Mouse (Mus musculus) midbrain, postnatal 0 days (tissue): ENCODE measurements around the gene C1qtnf1. TPM values are rescaled to one million over a fixed set of nuclear protein-coding genes. Genes with fewer than 3 reads are reported as not detected.

Experiments
- ATAC-seq: fragments of 200-750 bp; cut with Nextera tagmentation; 2 replicates; pipeline ENCODE4 v1.8.0; 2017; ENCODE audit warnings: moderate number of reproducible peaks, mild to moderate bottlenecking, moderate TSS enrichment, moderate library complexity; ENCODE audit not compliant: low FRiP score
- DNase-seq: peaks from one replicate; pipeline ENCODE4 v3.0.0-alpha.2; 2015; ENCODE audit warnings: low spot score
- H3K27ac ChIP-seq: fragments of 300-500 bp; sonication (generic); 2 replicates; pipeline ENCODE4 v1.5.1; 2014; ENCODE audit warnings: low read depth, mild to moderate bottlenecking, low read length, mixed read lengths
- H3K27me3 ChIP-seq: fragments of 300-500 bp; sonication (generic); 2 replicates; pipeline ENCODE4 v1.6.1; 2014; ENCODE audit warnings: low read length, control low read depth, mixed read lengths; ENCODE audit not compliant: insufficient read depth
- H3K36me3 ChIP-seq: fragments of 300-500 bp; sonication (generic); 2 replicates; pipeline ENCODE4 v1.6.1; 2014; ENCODE audit warnings: low read length, control low read depth, mixed read lengths; ENCODE audit not compliant: insufficient read depth
- H3K4me1 ChIP-seq: fragments of 300-500 bp; sonication (generic); 2 replicates; pipeline ENCODE4 v1.6.1; 2014; ENCODE audit warnings: mild to moderate bottlenecking, control low read depth, antibody characterized with exemption, low read length, mixed read lengths; ENCODE audit not compliant: insufficient read depth
- H3K4me2 ChIP-seq: fragments of 300-500 bp; sonication (generic); 2 replicates; pipeline ENCODE4 v1.6.1; 2014; ENCODE audit warnings: low read depth, mild to moderate bottlenecking, low read length, mixed read lengths; ENCODE audit not compliant: poor library complexity, severe bottlenecking
- H3K4me3 ChIP-seq: fragments of 300-500 bp; sonication (generic); 2 replicates; pipeline ENCODE4 v1.5.1; 2014; ENCODE audit warnings: low read depth, mild to moderate bottlenecking, low read length, moderate library complexity
- H3K9ac ChIP-seq: fragments of 300-500 bp; sonication (generic); replicated peaks from 2 replicates; pipeline ENCODE4 v1.6.1; 2014; ENCODE audit warnings: mild to moderate bottlenecking, low read length, moderate library complexity, mixed read lengths; ENCODE audit not compliant: poor library complexity, severe bottlenecking
- H3K9me3 ChIP-seq: fragments of 300-500 bp; sonication (generic); 2 replicates; pipeline ENCODE4 v1.6.1; 2016; ENCODE audit warnings: low read length, control low read depth
- CTCF ChIP-seq: IDR thresholded peaks from 2 replicates; pipeline ENCODE4 v1.5.1; 2016; ENCODE audit warnings: antibody characterized with exemption, mild to moderate bottlenecking
- WGBS: fragments of 180-500 bp; shearing (Covaris S2); extraction: QIAGEN DNeasy Blood & Tissue Kit; methylation state at CpG from one replicate; pipeline ENCODE4 v1.1.7; 2014; 5-methylcytosine and 5-hydroxymethylcytosine counted together
- polyA plus RNA-seq: library from polyadenylated mRNA; unstranded; fragments of >200 nt; fragmentation: Nextera tagmentation; extraction: Ambion mirVana; gene quantifications from 2 replicates; pipeline ENCODE4 v1.2.1, GENCODE M21; 2015
- total RNA-seq: library from RNA; depleted of rRNA; stranded (reverse); fragments of >200 nt; gene quantifications from 2 replicates; pipeline ENCODE4 v1.2.3, GENCODE M21; 2014; rRNA removed

C1qtnf1 gene
- total and polyA plus RNA-seq, 2 experiments from 2014 or later, result 5.2 to 8.7 TPM

DNA sequence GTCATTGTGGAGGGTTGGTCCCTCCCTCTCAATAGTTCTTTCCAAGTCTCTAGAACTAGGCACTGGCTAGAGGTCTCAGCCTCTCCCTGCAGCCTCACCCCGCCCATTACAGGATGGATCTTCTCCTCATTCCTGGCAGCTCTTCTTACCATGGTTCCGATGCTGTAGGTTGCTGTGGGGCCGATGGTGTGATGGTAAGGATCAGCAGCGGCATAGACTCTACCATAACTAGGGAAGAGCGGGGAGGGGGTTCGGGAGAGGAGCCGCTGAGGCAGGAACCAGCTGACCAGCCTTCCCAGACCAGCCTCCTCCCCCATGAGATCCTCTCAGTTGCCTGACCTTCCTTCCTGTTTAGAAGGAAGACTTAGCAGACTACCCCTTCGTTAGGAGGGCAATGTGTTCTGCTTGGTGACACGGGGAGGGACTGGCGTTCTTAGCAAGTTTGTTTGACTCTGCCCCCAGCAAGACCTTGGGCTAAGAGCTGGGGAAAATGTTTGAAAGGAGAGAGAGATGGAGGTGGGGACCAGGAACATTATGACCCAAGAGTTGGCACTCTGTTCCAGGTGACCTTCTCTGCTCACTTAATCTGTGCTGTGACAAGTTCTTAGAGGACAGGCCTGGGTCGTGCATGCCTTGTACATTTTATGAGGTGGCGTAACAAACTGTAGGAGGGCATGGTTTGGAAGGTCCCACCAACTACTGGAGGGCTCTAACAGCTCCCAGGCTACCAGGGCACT, 66.2 kb downstream of the C1qtnf1 start:
- Histone ChIP-seq H3K4me3 (no peak overlapping the region), H3K27ac (no peak overlapping the region), H3K9ac (no peak overlapping the region), H3K4me2 (no peak overlapping the region), H3K9me3 (no peaks in the 10 kb centered on the region), H3K4me1 (no peaks in the 10 kb centered on the region), H3K27me3 (no peaks in the 10 kb centered on the region), H3K36me3 (no peaks in the 10 kb centered on the region; the same call in 1 of the 2 replicates)
- no peak for ATAC-seq
- no peak for TF ChIP-seq CTCF
- no peak for DNase-seq
- WGBS, result 83% methylated on average over 12 of the region's 12 CpGs

DNA sequence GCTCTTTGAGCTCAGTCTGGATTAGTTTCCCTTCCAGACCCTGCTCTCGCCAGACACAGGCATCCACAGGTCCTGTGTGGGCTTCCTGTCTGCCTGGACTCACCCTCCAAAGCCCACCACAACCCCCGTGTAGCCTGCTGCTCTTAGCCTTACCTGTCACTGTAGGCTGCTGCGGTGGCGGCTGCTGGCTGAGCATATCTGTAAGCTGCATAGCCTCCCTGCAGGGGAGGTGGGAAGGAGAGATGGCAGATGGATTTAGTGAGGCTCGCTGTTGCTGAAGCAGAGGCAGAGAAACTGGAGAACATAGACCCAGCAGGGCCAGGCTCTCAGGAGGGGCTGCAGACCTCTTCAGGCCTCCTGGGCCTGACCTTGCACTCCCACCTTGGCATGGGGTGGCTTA, 67.1 kb downstream of the C1qtnf1 start:
- H3K36me3 ChIP-seq, result no peaks in the 10 kb centered on the region; the same call in 1 of the 2 replicates
- no peaks in the 10 kb centered on the region for H3K9me3 ChIP-seq
- no peak overlapping the region for H3K27ac ChIP-seq
- H3K4me1 ChIP-seq, result no peaks in the 10 kb centered on the region
- no peak for TF ChIP-seq CTCF
- WGBS, result 49% methylated on average over 5 of the region's 5 CpGs
- no peak for DNase-seq
- no peak overlapping the region for H3K4me2 ChIP-seq
- no peaks in the 10 kb centered on the region for H3K27me3 ChIP-seq
- no peak overlapping the region for H3K9ac ChIP-seq
- ATAC-seq, result no peak
- no peak overlapping the region for H3K4me3 ChIP-seq

DNA sequence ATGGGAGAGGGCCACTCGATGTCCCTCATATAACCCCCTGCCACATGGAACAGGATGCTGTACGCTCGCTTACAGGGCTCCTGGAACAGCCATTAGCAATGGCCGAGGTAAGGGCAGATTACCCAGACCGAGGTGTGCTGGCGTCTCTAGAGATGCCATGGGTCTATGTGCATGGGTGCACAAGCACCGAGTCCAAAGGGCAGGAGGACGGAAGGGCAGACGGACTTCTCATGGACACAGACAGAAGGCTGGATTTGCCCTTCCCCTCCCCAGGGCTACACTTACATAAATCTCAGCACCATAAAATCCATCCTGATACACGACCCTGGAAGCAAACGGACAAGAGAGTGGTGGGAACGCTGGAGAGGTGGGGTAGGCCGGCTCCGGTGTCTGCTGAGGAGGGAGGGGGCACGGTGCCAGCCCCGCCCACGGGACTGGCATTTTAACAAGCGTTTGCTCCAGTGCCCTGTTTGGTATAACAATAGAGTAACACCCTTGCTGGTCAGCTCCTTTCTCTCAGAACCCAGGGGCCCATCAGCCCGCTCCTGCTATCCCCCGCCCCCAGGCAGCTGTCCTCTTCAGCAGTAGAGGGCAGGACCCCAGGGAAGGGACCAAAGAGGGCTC, 68.2 kb downstream of the C1qtnf1 start:
- no peak for TF ChIP-seq CTCF
- Histone ChIP-seq H3K36me3 (peaks cover 4% of the 10 kb centered on the region; the same call in 1 of the 2 replicates), H3K4me3 (no peak overlapping the region), H3K9ac (no peak overlapping the region), H3K9me3 (no peaks in the 10 kb centered on the region), H3K4me2 (no peak overlapping the region), H3K27me3 (no peaks in the 10 kb centered on the region), H3K27ac (no peak overlapping the region), H3K4me1 (no peaks in the 10 kb centered on the region)
- 55% methylated on average over 20 of the region's 20 CpGs for WGBS
- DNase-seq, result no peak
- ATAC-seq, result no peak

Other genes starting within 250 kb of the C1qtnf1 start
- 40.2 and 54.1 TPM in 2 replicates for gene Cyth1, start 179.6 kb upstream of the C1qtnf1 start, total RNA-seq
- 20.0 and 21.6 TPM in 2 replicates for gene Cyth1, start 179.6 kb upstream of the C1qtnf1 start, polyA plus RNA-seq
- gene Usp36, start 138.0 kb upstream of the C1qtnf1 start, total RNA-seq, result 13.7 and 20.4 TPM in 2 replicates
- 10.6 and 13.1 TPM in 2 replicates for gene Usp36, start 138.0 kb upstream of the C1qtnf1 start, polyA plus RNA-seq
- gene Cep295nl, start 85.7 kb upstream of the C1qtnf1 start, total RNA-seq, result 0.16 and 0.71 TPM in 2 replicates
- 0.13 and 0.22 TPM in 2 replicates for gene Cep295nl, start 85.7 kb upstream of the C1qtnf1 start, polyA plus RNA-seq
- 212 and 217 TPM in 2 replicates for gene Timp2, start 72.5 kb upstream of the C1qtnf1 start, total RNA-seq
- 129 and 140 TPM in 2 replicates for gene Timp2, start 72.5 kb upstream of the C1qtnf1 start, polyA plus RNA-seq
- gene Lgals3bp, start 26.1 kb upstream of the C1qtnf1 start, total RNA-seq, result 17.4 and 19.0 TPM in 2 replicates
- gene Lgals3bp, start 26.1 kb upstream of the C1qtnf1 start, polyA plus RNA-seq, result 14.2 and 14.9 TPM in 2 replicates
- gene Cant1, start 9.1 kb upstream of the C1qtnf1 start, total RNA-seq, result 51.5 and 55.3 TPM in 2 replicates
- 30.0 and 32.2 TPM in 2 replicates for gene Cant1, start 9.1 kb upstream of the C1qtnf1 start, polyA plus RNA-seq
- gene Engase, start 48.6 kb downstream of the C1qtnf1 start, total RNA-seq, result 8.7 and 13.6 TPM in 2 replicates
- gene Engase, start 48.6 kb downstream of the C1qtnf1 start, polyA plus RNA-seq, result 5.1 and 5.3 TPM in 2 replicates